Mouse (Mus musculus): ENCODE results near the gene Naa20.

Naa20 gene

DNA sequence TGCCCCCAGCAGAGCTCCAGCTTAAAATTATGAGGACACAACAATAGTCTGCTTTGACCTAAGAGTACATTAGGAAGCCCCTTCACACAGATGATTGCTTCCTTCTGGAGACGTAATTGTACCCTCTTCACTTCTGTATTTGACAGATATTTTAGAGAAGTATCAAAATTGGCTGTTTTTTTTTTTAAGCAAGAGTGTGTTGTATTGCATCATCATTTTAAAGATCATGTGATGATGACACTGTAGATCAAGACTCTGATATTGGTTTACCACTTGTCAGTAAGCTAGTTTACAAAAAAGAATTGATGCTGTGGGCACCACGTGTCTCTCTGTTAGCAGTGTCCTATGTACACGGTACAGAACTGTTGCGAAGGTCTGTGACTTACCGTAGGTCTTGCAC, 50.8 kb downstream of the Naa20 start:
- DNase-seq (ENCODE audit: low spot score): no peak

DNA sequence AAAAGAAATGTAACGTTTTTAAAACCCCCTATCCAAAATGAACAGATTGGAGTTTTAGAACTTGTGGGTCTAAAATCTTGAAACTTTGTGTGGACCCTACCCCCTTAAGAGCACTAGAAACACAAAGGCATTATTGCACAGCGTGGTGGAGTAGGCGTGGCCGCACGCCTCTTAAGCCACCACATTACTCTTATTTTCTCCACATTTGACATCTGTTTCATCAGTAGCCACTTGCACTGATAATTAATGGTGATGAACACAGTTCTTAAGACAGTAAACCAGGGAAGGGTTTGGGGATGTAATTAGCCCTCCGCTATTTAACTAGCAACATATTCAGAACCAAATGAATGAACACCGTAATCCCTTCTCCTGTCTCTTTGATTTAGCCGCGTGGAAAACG, 53.9 kb downstream of the Naa20 start:
- DNase-seq (ENCODE audit: low spot score): no peak

DNA sequence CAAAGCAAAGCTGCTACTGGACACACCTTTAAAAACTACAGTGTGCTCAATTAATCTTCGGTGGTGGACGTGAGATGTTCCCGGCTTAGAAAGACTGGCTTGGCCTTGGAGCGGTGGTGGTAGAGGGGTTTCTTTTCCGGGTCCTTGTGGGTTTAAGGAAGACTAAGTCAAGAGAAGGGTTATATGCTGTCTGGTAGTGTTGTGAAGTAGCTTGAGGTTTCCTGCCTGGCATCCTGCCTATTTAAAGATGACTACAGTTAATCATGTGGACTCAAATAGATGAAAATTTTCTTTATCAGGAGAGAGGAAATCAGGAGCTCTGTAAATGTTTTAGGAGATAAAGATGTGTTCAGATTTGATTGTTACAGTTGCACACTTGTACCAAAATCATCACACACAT, 54.4 kb downstream of the Naa20 start:
- no peak for DNase-seq (ENCODE audit: low spot score)

DNA sequence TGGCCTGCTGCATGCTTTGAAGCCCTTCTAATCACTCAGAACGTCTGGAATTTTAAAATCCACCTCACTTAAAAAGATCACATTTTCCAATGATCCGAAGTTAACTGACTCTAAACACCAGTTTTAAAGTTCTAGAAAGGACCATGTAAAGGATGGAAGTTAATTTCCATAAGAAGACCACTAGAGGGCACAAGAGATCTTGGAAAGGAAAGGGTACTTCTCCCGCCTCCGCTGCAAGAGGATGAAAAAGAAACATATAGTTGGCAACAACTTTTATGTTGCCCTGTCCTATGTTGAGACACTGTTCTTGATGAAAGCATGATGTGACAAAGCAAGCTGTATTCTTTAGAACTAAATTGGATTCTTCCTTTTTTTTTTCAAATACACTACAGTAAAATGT, 55.6 kb downstream of the Naa20 start:
- no peak for DNase-seq (ENCODE audit: low spot score)

DNA sequence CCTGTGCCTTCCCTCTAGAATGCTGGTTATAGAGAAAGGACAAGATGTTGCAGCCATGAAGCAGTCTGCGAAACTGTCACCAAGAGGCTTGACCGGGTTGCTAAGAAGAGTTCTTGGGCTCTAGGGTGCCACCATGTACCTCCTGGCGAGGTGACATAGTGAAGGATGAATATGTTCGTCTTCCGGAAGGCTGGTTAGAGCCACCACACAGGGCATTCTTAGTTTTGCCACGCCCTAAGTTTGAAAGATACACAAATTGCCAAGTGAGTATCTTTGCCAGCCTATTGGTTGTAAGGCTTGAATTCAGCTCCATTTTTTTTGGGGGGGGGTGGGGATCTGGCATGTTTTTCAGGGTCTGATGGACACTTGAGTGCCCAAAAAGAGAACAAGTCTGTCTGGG, 56.2 kb downstream of the Naa20 start:
- no peak for DNase-seq (ENCODE audit: low spot score)

DNA sequence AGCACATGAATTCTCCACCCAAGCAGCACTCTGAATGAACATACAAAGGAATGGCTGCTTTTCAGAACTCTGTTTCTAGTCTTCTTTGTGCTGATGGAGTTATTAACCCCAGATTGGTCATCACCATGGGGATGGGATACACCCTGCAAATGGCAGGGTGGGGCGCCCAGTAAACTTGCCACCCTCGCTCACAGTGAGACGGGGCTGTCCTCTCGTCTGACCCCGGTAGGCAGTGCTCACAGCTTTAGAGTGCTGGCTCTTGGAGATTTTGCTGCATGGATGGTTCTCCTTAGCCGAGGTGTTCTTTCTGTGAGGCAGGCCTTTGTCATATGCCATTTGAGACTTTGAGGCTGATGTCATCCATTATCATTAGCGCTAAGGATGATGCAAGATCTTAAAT, 56.7 kb downstream of the Naa20 start:
- DNase-seq (ENCODE audit: low spot score): no peak

DNA sequence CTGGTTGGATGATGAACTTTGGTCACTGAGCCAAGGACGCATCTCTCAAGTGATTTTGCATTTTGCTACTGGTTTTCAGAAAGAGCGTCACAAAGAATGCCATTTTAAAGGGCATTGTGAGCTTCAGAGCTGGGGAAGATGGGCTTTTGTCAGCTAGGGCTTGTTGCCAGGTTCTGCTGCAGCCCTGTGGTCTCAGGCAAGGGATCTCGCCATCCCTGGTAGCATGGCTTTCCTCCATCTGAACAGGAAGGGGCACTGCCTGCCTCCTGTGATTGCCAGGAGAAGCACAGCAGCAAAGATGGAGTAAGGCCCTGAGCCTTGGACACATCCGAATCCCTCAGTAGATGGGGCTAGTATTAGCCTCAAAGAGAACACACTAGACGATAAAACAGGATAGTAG, 60.0 kb downstream of the Naa20 start:
- no peak for DNase-seq (ENCODE audit: low spot score)
